Mouse (Mus musculus): ENCODE data around the gene Ngdn.
"Not testable (repeated sequence)": the region's sequence is repeated elsewhere in the genome, so short reads cannot be mapped to it uniquely, and the experiment has no call there.

The Ngdn gene

DNA sequence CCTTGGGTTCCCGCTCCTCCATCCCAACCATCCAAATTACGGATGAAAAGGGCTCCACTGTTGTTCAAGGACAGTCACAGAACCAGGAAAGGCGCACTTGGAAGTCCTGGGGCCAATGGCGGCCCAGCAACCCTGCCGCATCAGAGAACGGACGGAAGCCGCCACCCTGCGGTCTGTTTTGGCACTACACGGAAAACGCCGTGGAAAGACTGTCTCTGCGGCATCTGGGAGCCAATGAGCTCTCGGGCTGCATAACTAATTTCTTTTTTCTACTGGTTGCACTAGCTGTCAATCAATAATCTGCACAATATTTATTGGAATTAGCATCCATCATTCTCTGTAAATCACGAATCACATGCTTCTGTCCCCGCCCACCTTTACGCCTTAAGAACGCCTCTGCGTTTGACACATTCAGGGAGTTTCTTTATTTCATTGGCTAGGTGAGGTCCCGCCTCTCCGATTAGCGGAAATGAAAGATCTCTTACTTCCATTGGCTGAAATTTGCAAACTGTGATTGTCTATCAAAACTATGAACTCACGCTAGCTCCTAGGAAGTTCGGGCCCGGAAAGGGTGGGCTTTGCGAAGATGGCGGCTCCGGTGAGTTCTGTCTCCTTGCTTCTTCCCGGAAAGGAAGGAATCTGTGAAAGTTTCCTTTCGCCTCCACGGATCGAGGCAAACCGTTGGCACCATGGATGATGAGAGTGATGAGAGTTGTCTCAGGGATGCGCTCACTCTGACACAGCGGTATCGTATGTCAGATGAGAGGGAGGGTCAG lies at the start of gene Ngdn:
TSS of gene Ngdn (plus strand) at position 464 of the 776 bp plus-strand sequence.
- DNase-seq = peak; percentile 99 to 100

DNA sequence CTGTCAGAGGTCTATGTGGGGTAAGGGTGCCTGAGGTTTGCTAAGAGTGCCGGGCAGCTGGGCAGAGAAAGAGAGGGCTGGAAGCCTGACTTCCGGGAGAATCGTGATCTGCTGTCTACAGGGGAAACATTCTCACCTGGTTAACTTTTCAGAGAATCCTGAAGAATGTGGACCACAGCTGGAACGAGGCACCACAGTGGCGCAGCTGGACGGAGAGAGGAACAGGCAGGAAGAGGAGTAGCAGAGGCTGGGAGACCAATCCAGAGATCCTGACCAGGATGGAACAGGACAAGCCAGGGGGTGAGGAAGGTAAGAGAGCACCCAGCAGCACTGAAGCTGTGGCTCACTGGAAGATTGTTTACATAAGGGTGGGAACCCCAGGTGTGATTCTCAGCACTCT lies 49.6 kb upstream of the Ngdn start:
- DNase-seq = no peak

DNA sequence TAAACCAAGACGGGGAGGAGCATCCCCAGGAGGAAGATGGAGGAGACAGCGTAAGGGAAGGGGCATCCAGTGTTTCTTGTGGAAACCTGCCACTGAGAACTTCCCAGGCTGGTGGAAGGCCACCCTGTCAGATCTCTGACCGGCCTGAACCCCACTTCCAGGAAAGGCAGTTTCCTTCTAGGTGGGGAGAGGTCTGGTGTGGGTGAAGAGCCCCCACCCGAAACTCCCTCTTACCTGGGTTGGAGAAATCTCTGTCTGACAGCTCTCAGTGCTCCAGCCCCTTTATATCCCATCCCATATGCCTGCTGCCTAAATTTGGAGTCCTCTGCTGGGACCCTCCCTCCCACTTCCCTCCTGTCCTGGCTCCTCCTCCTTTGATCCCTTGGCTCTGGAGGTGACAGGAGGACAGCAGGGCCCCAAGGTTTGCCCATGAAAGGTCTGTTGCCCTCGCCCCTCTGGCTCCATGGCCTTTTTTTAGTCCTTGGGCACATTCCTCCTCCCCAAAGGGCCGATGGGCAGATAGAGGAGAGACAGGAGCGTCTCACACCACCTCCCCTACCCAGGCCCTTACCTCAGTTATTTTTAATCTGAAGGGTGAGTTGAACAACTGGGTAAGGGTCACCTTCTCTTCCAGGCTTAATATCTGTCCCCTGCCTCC lies 48.8 kb upstream of the Ngdn start, which contains the start of gene Myh6:
TSS of gene Myh6 (minus strand) at position 608 of the 658 bp plus-strand sequence.
- no peak for DNase-seq

DNA sequence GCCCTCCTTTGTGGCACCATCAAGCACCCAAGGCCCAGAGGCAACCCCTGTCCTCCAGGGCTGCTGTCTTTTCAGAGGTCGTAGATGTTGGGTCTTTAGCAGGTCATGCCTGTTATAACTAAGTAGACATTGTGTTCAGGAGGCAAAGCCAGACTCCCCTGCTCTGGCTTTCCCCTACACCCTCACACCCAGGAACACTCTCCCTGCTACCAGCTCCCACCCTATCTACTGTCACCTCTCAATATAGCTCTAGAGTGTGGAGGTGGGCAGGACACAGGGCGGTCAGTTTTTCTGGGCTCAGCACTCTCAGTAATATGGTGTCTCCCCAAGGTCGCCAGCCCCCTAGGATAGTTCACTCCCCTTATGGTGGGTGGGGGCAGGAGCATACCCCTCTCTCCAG lies 47.4 kb upstream of the Ngdn start:
- DNase-seq = no peak

DNA sequence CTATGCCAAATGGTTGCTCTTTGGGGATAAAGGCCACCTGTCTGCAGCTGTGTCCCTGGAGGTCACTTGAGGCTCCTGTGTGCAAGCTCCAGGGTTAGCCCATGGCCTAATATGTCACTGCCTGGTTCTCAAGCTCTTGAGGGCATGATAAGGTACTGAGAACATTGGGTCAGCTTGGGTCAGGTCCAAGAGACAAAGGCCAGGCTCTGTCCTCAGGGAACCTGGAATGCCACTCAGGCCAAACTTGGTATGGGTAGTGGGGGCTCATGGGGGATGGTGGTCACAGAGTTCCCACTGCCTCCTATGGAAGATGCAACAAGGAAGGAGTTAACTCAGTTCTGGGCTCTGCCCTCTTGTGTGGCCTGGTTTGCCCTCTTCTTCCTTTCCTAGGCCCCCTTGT lies 46.9 kb upstream of the Ngdn start:
- DNase-seq = no peak

DNA sequence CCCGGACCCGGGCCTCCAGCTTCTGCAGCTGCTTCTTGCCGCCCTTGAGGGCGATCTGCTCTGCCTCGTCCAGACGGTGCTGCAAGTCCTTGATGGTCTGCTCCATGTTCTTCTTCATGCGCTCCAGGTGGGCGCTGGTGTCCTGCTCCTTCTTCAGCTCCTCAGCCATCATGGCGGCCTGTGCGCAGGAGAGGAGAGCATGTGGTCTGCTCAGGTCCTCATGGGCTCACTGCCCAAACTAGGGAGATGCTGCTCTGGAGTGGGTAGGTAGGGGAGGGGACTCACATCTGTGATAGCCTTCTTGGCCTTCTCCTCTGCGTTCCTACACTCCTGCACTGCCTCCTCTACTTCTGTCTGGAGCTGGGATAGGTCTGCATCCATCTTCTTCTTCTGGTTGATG lies 42.5 kb upstream of the Ngdn start:
- DNase-seq = not testable (repeated sequence)

GRCm38 (mm10) chr14:54974068-54974791 lies 41.0 kb upstream of the Ngdn start:
- DNase-seq = no peak

GRCm38 (mm10) chr14:54976633-54977032 lies 38.6 kb upstream of the Ngdn start, which contains the start of gene Gm17428:
Gm17428 (plus strand) TSS chr14:54976933.
- DNase-seq = no peak

GRCm38 (mm10) chr14:54978664-54979063 lies 36.6 kb upstream of the Ngdn start:
- DNase-seq = no peak

GRCm38 (mm10) chr14:54981934-54982333 lies 33.3 kb upstream of the Ngdn start:
- no peak for DNase-seq

DNA sequence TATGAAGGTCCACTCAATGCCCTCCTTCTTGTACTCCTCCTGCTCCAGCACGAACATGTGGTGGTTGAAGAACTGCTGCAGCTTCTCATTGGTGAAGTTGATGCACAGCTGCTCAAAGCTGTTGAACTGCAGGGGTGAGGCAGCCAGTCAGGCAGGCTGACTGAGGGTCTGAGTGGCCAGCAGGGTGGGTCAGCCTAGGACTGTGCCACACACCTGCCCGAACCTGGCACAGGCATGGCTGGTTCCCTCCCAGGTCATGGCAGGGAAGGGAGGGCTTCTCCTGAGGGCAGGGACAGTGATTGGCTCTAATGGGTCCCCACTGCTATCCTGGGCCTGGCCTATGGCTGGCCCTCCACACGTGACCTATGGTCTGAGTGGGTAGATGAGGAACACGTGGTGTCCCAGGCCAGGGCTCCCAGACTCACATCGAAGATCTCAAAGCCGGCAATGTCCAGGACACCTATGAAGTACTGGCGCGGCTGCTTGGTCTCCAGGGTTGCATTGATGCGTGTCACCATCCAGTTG lies 26.8 kb upstream of the Ngdn start:
- not testable (repeated sequence) for DNase-seq

- no peak for DNase-seq
Observed at GRCm38 (mm10) chr14:54988882-54989281, 26.4 kb upstream of the Ngdn start.

- DNase-seq = no peak
Observed at GRCm38 (mm10) chr14:54989886-54990441, 25.3 kb upstream of the Ngdn start.

GRCm38 (mm10) chr14:54992196-54992595 lies 23.1 kb upstream of the Ngdn start:
- DNase-seq = no peak

DNA sequence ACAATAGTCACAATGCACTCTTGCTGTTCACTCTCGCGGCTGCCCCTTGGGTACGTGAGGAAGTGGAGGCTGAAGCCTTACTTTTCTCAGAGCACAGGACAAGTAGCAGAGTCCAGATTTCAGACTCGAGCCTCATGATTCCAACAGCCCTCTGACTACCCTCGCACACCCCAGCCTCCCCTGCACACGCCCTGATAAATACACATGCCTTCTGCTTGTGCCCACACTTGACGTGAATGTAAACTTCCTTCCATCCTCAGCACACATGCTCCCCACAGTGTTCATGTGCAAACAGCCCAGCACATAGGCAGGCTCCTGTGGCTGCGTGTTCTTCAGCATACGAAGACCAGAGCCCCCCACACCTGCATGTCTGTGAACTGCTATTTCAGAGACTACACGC lies 21.6 kb upstream of the Ngdn start:
- no peak for DNase-seq

DNA sequence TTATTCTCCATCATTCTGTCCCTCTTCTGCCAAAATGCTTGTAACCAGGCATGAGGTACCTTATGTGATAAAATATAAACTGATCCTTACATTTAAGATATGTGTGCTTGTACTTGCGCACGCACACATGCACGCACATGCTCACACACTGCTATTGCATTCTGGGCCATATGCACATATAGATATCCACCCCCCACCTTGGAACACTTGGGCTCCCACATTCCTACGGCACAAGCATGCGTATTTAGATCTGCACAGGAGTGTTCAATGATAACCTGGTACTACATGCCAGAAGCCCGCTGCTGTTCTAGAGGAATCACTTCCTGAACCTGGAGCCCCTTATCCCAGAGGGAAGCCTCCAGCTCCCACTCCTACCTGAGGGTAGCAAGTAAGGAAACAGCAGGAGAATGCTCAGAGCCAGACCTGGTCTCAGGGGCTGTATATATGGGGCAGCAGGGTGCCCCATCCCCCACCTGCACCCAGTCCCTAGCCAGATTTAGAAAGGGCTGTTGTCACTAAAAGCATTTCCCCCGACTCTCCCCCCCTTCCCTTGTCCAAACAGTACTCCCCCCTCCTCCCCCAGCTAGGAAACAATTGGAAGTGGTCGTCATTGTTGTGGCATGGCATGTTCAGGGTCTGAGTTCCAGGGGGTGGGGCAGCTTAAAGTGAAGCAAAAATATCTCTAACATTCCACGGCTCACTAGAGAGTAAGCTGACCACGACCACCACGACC lies 21.0 kb upstream of the Ngdn start, which contains the start of gene Myh7:
TSS of gene Myh7 (minus strand) at position 491 of the 733 bp plus-strand sequence.
- DNase-seq = no peak

DNA sequence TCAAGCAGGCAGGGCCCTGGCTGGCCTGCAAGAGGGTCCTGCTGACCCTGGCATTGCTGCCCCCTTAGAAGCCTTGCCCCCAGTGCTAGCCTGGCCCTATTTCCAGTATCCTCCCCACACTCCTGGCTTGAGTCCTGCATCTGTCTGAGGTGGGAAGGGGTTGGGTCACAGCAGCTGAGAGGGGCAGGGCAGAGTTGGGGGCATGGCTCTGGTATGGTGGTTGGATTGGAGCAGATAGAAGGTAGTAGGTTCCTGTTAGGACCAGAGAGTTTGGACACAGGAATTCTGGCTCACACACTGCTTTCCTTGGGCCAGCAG lies 20.4 kb upstream of the Ngdn start:
- DNase-seq = no peak

DNA sequence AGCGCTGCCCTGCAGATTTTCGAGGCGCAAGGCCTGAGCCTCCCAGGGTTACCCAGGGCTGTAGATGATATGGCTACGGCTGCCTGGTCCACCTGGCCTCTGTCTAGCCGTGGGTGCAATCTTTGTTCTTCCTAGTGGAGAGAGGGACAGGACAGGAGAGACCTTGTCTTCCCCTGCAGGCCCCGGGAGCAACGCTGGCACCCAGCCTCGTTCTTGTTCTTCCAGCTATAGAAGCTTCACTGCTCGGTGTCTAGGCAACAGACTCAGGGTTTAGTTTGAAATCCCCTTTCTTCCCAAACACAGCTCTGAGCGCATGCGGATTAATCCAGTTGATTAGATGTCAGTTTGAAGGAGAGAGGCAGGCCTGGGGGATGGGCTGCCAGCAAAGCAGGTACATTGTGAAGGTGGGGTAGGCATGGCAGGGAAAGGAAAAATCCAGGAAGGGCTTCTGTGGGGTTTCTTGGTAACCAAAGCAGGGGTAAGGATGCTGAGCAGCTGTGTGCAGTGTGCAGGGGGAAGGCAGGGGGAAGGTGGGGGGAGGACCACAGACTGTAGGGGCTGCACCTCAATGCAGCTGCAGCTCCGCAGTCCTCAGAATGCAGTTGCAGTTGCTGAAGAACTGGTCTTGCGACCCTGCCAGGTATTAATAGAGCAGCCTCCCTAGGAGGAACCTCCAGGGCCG lies 19.7 kb upstream of the Ngdn start:
- DNase-seq = no peak

DNA sequence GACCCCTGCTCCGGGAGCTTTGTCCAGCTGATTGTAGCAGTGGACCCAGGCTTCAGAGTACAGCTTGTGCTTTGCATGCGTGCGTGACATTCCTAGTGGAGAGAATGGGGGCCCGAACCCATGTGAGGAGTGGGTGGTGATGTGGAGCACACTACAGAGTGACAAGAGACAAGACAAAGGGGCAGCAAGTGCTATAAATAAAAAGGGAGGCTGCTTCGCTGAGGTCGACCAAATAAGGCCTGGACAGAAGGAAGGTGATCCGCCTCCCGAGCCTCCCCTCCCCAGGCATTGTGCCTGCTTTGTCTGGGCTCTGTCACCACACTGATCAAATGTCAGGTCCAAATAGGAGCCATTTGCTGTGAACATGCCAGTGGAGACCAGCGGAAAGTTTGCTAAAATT lies 18.5 kb upstream of the Ngdn start:
- DNase-seq = no peak

DNA sequence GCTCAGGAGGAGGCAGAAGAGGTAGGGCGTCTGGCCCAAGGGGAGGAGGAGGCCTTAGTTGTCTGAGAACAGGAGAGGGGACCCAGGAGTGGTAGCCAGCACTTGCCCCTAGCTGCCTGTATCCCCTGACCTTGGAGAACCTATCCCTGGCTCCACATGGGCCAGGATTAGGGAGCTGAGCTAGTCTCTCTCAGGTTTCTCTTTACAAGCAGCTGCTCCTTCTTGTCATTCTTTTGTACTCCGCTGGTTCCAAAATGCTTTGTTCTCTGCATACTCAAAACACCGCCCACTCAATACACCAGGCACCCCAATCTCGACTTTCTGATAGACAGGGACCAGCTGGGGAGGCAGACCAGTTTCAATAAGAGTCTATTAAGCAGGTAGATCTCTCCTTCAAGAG lies 18.0 kb upstream of the Ngdn start:
- DNase-seq = no peak

DNA sequence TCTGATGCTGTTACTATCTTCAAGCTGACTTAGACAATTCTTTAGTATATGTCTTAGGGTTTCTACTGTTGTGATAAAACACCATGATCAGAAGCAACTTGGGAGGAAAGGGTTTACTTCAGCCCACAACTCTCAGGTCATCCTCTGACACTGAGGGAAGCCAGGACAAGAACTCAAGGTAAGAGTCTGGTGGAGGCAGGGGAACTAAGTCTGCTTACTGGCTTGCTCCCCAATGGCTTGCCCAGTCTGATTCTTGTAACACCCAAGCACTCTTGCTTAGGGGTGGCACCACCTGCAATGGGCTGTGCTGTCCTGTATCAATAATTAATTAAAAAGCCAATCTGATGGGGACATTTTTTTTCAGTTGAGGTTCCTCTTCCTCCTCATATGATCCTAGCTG lies 16.6 kb upstream of the Ngdn start:
- DNase-seq = no peak

- not testable (repeated sequence) for DNase-seq
Observed at GRCm38 (mm10) chr14:54999868-55000267, 15.4 kb upstream of the Ngdn start.

Measured in cerebellum, postnatal 36 days (tissue).